Mouse (Mus musculus) adrenal gland, postnatal 4 days (tissue): Measurements from ENCODE around the gene Aif1l. TPM values are rescaled to one million over a fixed set of nuclear protein-coding genes. Genes with fewer than 3 reads are reported as not detected.
A peak's percentile ranks its signal among the peaks of the same experiment; 100 is the strongest.

Source experiments
- DNase-seq, 2 experiments: peaks; one replicate each; pipeline ENCODE4 v3.0.0; 2021 to 2022; ENCODE audit warnings: low spot score in 2 of 2, mixed read lengths in 2 of 2
- total RNA-seq, 2 experiments: library from RNA; stranded (reverse); gene quantifications; 2 replicates each; pipeline ENCODE4 v1.2.3; 2021

Aif1l gene
- total RNA-seq, 2 experiments from 2014 or later, result 31.2 to 49.5 TPM

DNA sequence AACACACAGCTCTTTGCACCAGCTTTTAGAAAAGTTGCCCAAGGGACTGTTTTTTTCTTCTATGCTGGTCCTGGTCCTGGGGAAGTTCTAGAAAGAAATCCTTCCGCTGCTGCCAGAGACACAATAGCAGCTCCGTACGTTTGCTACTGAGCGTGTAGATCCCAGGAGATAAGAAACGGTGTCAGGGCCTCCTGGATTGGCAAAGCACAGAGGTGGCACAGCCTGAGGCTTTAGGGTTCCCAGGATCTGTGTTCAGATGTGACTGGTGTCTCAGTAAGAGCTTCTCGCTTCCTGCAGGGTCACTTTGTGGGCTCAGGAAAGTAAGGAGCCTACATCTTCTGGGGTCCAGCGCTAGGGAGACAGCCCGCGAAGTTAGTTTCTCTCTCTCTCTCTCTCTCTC, 1.0 kb downstream of the Aif1l start:
- DNase-seq, result no peak

DNA sequence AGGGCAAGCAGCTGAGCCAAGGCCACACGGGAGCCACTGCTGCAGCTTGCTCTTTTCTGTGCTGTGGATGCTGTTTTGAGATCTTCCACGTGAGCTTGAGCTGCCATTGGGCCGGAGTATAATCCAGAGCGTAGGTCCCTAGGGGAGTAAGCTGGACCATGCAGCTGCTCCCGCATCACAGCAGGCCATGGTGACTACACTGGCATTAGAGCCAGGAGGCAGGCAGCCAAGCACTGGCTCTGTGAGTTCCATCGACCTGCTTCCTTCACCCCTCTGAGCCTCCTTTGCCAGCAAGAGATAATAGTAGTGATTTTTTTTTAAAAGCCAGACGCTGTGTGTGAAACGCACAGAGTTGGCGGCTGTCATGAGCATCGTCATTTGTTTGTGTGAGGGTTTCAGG, 2.3 kb downstream of the Aif1l start:
- no peak for DNase-seq

DNA sequence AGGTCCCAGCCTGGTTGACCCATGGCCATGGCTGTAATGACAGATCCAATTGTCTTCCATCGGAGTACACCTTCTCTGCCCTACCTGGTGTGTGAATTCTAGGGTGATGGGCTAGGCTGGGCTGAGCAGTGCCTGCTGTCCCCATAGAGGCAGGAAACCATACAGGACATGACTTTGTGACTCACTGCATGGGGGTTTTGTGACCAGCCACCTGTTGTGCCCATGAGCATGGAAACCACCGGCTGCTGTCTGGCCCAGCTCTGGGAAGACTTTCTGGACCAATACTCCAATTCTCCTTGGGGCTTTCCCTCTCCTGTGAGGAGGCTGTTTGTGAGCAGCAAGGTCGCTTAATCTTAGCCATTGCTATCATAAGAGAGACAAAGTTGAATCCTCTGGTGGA, 2.8 kb downstream of the Aif1l start:
- no peak for DNase-seq

DNA sequence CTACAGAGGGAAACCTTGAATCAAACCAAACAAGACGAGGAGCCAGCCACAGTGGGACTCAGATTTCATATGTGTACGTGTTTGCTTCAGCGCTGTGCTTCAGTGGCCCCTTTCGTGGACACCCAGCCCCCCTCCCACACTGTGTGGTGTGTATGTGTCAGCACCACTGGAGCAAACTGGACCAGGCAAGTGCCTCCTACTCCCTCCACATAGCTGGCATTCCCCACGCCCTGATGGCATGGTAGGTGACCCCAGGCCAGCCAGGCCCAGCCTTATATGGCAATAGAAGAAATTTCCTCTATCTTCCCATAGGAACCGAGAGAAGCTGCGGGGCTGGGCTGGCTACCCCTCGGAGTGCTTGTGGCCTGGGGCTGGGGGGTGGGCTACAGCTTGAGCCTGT, 3.7 kb downstream of the Aif1l start:
- DNase-seq, result no peak

DNA sequence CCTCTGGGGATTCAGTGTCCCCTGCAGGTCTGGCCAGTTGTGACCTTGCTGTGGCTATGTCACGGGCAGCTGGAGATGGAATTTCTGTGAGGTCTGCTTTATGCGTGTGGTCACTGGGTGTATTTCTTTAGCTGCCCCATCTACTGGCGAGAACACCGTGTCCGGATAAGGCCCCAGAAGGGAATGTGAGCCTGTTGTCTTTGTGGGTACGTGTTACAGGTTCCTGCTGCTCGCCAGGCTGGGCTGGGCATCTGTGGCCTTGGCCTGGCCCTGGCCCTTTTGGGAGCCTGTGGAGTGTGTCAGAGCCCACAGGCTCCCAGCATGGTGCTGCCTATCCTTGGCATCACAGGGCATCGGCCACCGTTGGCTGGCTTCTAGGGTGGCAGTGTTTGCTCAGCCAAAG, 4.8 kb downstream of the Aif1l start:
- DNase-seq, result no peak

DNA sequence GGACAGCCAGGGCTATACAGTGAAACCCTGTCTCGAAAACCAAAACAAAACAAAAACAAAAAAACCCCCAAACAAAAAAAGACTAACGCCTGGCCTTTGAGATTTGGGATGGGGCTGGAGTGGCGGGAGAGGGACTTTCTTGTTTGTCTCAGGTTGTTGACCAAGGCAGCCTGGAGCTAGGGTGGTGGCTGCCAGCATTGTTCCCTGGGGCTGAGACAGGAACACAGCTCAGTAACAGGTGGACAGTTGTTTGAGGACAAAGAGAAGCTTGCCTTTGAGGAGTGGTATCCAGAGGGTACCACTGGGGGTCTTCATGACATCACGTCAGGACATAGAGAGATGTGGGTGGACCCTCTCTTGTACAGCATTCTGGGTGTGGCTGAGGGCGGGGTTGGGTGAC, 5.7 kb downstream of the Aif1l start:
- DNase-seq, result no peak

DNA sequence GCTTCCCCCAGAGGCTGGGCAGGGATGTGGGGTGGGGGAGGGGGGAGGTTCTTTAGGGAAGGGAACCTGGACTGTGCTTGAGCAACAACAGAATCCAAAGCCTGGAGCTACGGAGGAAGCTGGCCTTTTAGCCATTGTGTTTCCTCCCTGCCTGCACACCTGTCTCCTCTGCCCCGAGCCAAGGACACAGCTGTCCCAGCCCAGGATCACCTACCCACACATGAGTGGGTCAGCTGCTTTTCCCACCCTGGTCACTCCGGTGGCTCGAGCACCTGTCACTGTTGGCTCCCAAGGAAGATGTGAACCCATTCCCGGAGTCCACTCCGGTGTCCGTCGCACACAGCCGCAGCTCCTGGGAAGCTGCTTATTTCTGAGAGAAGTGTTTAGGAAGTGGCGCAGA, 7.3 kb downstream of the Aif1l start:
- no peak for DNase-seq

DNA sequence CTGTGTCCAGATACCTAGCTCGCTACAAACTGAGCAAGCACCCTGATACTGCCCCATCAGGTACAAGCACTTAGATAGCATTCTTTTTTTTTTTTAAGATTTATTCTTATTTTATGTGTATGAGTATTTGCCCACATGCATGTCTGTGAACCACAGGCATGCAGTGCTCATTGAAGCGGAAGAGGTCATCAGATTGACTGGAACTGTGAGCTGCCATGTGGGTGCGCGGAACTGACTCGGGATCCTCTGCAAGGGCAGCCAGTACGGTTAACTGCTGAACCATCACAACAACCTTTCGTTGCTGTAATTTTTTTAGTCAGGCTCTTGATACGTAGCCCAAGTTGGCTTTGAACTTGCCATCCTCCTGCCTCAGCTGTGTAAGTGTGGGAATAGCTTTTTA, 11.0 kb downstream of the Aif1l start:
- DNase-seq, result no peak

DNA sequence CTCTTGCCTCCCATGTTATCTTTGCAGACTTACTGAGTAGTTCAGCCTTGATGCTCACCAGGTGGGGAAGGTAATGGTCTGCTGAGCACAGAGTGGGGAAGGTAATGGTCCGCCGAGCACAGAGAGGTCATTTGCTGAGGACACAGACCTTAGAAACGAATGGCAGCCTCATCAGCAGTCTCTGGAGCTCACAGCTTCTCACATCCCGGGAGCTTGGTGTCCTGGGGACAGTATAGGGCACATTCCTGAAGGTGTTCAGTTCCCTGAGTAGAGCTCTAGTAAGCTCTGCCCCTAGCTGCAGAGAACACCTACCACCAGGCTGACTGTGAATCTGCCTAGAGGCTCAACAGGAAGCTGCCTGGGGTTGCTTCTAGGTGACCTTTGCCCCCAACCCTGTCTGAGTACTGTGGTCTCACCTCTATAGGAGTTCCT, 11.9 kb downstream of the Aif1l start:
- no peak for DNase-seq

DNA sequence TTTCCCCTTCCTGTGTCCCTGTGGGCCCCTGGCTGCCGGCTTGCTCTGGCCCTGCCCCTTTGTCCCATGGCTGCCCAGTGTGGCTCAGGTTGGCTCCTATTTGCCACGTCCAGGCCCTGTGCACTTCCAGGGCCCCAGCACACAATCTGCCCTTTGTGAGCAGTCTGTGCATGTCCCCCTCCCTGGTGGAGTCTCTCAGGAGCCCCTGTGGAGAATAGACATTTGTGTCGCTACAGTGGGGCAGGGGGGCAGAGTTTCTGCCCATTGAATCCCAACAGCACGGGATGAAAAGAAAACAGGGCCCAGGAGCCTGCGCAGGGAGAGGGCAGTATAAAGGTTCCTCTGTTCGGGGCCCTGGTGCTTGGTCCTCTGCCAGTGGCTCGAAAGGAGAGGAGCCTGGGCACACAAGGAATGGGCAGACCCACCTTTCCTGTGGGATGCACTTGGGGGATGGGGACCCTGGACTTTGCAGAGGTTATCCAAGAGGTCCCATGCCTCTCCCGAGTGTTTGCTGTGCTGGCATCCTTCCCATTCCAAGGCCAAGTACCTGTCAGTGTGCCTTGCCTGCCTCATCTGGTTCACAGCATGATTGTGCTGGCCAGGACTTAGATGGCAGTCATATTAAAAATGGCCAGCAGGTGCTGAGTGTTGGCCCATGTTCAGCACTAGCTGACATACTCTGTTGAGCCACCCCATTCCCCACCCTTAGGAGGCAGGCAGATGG, 12.7 kb downstream of the Aif1l start:
- DNase-seq, result no peak

DNA sequence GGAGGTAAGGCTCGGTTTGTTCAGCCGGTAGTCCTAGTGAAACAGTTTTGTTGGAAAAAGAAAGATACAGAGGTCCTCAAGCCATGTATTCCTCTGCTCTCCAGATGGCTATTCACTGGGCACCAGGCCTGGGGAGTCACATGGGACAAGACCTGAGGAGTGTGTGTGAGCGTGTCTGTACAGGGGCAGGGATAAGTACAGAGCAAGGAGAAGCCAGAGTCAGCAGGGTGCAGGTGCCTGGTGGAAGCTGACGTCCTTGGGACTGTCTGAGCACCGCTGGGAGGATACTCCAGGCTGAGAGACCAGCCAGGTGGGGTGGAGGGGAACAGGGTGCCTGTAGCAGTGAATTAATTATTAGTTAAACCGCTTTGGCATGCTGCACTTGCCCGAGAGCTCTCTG, 13.6 kb downstream of the Aif1l start:
- no peak for DNase-seq

DNA sequence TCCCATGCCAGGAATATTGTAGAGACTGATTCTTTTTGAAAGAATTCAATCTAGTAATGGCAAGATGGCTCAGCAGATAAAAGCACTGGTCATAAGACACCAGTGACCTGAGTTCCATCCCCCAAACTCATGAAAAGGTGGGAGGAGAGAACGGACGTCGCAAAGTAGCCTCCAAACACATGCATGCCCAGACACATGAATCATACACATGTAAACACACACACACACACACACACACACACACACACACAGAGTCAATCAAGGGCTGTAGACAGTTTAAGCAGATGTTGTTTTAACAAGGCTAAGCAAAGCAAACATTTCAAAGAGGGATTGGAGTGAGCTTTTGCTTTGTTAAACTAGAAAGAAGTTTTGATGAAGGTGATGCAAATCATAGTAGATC, 14.3 kb downstream of the Aif1l start:
- no peak for DNase-seq

DNA sequence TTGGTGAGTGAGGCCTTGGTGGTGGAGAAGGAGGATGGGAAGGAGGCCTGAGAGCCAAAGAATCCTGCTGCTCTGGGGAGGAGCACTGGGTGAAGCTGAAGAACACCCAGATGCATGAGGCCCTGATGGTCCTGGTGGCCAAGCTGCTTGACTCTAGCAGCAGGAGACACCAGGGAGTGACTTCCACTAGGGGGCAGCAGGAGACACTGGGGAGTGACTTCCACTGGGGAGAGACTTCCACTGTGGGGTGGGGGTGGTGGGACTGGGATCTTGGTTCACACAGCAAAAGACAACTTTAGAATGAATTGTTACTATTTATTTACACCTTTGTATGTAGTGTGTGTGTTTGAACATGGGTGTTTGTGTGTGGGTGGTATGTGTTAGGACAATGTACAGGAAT, 15.2 kb downstream of the Aif1l start:
- DNase-seq, result no peak

DNA sequence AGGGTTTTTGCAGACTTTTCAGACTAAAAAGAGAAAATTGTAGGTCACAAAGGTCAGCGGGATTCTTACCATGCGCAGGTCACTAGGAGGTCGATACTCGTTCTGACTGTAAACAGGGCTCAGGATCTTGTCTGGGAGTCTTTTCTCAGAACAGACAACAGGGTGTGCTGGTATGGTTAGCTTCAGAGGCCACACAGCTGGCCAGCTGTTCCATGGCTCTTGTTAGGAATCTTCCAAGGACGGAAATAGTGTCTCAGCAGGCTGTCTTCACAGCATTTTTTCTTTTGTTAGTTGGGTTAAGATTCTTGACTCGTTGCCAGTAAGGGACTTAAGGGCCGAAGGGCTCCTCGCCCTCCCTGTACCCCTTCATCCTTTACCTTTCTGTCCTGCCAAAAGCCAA, 16.9 kb downstream of the Aif1l start:
- no peak for DNase-seq

DNA sequence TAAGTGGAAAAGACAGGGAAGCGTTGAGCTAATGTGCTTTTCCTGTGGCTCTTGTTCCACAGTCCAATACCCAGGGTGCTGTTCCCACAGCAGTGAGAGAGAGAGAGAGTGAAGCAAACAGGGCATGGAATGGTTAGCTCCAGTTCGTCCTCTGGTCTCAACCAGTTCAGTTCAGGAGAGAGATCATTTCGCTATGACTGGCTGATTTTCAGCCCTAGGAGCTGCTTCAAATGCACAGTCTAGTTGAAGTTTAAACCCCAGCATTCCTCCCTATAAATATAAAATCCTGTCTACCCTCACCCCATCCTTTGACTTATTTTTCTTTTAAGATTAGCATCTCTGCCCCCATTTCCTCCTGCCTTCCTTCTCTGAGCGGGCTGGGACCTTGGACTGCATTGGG, 22.6 kb downstream of the Aif1l start:
- no peak for DNase-seq

DNA sequence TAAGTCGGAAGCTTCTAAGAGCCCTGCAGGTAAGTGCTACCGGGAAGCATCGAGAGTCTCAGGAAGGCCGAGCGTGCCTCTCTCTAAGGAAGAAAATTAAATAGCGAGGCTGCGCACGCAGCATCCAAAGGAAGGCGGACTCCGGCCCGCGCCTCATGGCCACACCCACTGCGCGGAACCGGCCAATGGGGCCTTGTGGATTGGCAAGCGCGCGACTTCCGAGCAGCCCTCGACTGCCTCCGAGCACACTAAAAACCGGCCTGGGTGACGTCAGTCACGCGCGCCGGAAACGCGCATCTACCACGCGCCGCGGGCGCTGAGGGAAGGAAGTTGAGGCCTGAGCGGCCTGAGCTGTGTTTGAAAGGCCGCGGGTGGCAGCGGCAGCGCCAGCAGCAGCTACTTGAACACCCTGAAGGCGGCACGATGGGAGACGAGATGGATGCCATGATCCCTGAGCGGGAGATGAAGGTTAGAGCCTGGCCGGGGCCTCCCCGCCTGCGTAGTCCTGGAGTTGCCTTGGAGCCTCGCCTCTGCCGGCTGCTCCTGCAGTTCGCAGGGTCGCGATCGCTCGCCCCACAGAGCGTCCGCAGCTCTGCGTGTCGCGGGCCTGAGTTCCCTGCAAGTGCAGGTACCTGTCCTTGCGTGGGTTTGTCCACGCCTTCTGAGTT, 24.3 kb downstream of the Aif1l start, which contains the start of gene Nup214:
Gene Nup214, plus strand, starts transcription at position 296 of the 668 bp plus-strand sequence.
- DNase-seq, result peak; percentile 98 to 100

DNA sequence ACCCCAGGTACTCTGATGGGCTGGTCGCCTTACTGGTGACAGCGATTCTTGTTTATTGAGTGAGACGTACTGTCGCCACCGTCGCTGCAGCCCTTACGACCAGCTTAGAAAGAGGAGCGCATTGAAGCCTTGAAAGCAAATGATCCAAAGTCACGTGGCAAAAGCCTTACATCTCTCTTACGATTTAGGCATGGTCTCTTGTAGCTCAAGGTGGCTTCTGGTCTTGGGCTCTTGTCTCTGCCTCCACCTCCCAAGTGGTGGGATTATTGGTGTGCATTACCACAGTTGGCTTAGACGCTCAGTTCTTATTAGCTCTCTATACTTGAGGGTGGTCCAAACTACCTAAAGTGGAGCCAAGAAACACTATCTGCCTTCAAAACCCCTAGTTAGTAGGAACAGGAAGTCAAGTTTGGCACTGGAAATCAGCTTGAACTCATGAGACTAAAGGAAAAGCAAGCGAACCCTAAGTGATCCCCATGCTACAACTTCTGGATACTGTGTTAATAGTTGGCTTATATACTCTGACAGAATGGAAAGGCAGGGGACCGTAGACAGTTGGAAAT, 25.0 kb downstream of the Aif1l start:
- DNase-seq, result no peak

DNA sequence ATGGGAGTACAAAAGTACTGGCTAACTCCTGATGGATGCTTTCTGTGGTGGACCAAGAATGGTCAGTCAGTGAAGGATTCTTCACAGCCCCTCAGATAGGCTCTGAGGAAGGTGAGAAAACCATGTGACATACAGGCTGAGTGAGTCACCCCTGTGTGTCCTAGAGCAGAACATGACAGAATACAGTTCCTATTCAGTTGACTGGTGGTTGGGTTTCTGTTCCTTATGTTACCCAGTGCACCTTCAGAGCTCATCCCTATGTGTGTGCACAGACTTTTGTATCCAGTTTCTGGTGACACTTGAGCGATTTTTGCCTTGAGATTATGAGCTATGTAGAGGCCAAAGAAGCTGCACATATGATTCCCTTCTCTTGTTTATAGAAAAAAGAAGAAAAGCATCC, 37.8 kb downstream of the Aif1l start:
- no peak for DNase-seq

DNA sequence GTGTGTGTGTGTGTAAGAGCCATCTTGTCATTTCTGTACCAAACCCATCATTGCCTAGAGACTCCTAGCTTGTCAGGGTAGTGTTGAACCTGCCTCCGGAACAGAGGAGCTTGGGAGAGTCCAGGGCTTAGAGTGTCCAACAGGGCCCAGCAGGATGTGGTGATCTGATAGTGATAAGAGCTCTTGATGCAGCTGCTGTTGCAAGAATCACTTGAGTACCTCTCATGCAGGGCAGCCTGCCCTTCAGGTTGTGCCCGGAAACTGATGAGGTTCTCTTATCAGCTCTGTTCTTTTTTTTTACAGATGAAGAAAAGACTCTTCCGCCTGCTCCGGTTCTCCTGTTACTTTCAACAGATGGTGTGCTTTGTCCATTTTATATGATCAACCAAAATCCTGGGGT, 41.0 kb downstream of the Aif1l start:
- no peak for DNase-seq

DNA sequence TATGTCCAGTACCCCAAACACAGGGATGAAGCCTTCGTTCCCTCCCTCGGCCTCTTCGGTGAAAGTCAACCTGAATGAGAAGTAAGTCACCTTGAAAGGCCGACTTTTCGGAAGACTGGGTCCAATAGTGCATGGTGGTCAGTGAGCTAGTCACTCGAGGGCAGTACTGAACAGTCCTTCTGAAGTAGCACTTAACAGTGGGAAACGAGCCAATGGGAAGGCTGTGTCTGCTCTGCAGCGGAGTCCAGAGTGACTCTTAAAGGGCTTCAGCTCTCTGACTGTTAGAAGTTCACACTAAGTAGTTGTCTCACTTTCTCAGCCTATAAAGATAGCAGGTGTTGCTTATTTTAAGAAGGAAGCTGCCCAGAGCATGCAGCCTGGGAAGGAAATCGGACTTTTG, 45.0 kb downstream of the Aif1l start:
- DNase-seq, result no peak

DNA sequence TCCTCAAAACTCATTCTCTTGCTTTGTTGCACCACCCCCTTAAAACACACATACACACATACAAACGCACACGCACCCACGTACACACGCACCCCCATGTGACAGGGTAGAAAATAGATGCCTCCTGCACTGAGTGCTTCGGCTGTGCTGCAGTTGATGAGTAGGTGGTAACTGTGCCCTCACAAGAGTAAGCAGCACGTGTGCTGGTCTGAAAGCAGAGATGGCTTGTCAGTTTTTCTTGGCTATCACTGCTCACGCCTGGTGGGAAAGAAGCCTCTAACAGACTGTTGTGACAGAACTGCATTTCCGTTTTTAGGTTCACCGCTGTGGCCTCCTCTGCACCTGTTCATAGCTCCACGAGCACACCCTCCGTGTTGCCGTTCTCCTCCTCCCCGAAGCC, 46.1 kb downstream of the Aif1l start:
- DNase-seq, result no peak

DNA sequence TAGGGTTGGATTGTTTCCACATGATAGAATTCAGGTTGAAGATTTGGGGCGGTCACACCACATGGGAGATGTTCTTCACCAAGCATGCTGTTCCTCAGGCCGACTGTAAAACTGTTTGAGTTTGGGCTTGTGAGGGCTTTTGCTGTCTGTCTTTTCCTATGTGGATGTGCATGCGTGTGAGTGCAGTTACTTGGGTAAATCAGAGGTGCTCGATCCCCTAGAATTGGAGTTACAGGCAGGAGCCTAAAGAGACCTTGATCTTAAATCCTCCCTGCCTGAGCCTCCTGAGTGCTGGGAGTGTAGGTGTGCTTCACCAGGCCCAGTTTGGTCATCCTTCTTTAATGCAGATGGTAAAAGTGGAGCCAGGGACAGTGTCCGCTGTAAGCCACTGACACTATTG, 47.6 kb downstream of the Aif1l start:
- DNase-seq, result no peak

DNA sequence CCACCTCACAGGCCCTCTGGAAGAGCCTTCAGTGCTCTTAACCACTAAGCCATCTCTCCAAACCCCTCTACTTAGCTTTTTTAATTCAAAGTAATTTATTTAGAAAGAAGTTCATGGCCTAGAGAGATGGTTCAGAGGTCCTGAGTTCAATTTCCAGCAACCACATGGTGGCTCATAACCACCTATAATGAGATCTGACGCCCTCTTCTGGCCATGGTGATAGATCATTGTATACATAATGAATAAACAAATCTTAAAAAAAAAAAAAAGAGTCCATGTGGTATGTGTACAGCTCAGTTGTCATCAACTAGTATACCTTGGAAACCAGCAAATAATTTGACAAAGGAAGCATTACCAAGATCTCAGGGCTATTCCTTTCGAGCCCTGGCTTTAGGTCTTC, 48.5 kb downstream of the Aif1l start:
- DNase-seq, result no peak
